Mouse (Mus musculus) small intestine, adult 2 months (tissue): ENCODE measurements at regions not wholly inside any gene's neighbourhood (a gene's known extent, or its start where the extent isn't known, plus 50 kb on each side); places are given as distances from the start of the nearest gene placed in this dataset.

Experiments
- CTCF ChIP-seq: fragments of 200-500 bp; IDR thresholded peaks from 2 replicates; pipeline ENCODE4 v1.5.1; 2012; ENCODE audit warnings: low read depth, mild to moderate bottlenecking, control low read depth, inconsistent platforms, low read length, moderate library complexity, mixed read lengths; ENCODE audit not compliant: insufficient replicate concordance, insufficient read length; ENCODE audit errors: extremely low read depth
- POLR2A ChIP-seq: fragments of 200-500 bp; IDR thresholded peaks from 2 replicates; pipeline ENCODE4 v1.6.1; 2012; ENCODE audit warnings: low read depth, mild to moderate bottlenecking, control low read depth, inconsistent platforms, low read length, moderate library complexity

DNA sequence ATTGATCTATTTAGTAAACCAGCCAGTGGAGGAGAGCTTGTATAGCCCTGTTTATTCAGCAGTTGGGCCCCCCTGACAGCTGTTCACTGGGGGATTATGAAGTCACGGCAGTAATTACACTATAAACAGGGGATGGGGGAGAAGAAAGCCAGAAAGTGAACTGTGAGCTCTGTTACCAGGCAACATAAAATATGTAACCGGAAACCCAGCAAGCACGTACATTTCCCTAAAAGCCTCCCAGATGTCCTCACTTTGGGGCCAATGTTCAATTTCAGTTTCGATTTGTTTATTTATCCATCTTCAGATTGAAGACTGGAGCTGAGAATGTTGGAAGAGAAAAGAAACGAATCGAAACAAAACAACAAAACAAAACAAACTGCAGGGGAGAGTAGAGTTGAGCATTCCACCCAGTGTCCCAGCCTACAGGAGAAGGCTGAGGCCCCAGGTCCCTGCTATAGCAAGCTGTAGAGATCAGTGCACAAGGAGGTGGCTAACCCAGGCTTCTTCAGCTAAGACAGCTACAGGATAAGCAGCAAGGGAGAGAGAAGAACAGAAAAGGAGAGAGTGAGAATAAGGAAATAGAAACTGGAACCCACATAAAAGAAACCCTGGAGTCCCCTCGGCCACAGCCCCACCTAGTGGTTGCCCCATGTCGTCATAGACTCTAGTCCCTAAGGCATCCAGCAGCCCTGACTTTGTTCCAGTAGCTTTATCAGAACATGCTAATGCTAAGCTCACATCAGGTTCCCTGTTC lies 517.7 kb upstream of the Gm26657 start:
- TF ChIP-seq CTCF (peak; percentile 81; the same call in 1 of the 2 replicates), POLR2A (no peak)
